Mouse (Mus musculus): ENCODE data around the gene Ttc28. TPM values are rescaled to one million over a fixed set of nuclear protein-coding genes. Genes with fewer than 3 reads are reported as not detected.

Ttc28 gene
- polyA plus RNA-seq, 1 experiment from 2014 or later: 24.7 TPM

DNA sequence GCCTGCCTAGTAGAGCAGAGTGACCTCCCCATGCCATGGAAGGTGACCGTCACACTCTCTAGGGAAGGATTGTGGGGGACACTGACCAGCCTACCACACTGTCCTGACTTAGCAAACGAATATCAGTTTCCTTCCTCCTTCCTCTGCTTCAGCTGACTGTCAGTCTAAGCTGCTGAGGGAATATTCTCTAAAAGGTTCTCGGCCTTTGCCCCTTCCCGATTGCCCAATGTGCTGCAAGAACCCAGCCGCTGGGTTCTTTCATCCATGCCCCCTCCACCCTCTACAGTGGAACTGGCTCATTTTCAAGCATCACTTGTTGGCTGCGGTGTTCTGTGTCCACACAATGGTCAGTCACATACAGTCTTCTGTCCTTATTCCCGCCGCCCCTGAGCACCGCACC lies 312.4 kb downstream of the Ttc28 start:
- Histone ChIP-seq H3K27ac (replicated peaks) (no peak overlapping the region), H3K4me1 (peaks cover 36% of the 10 kb centered on the region), H3K9ac (replicated peaks) (no peak overlapping the region), H3K27me3 (no peaks in the 10 kb centered on the region), H3K36me3 (no peaks in the 10 kb centered on the region), H3K4me2 (replicated peaks) (no peak overlapping the region), H3K4me3 (no peak overlapping the region), H3K9me3 (no peaks in the 10 kb centered on the region)
- ATAC-seq (ENCODE audit: low FRiP score, low read depth): no peak
- WGBS: 89% methylated on average over 9 of the region's 9 CpGs

DNA sequence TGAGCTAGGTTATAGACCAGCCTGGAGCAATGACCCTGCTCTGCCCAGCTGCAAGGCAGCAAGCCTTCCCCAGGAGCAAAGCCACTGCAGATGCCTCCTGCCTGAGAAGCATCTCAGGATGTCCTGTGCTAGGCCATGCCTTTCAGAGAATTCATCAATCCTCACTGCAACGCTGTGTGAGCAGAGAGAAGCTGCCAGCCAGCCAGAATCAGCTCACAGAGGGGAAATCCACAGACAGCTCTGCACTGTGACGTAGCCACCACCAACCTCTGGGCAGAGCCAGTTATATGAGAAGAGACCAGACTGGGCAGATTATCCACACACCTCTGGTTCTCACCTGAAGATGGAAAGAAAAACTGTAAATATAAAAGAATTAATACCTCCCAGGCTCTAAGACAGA lies 315.2 kb downstream of the Ttc28 start:
- 67% methylated on average over 2 of the region's 2 CpGs for WGBS
- no peaks in the 10 kb centered on the region for H3K9me3 ChIP-seq
- no peak overlapping the region for H3K4me3 ChIP-seq
- ATAC-seq (ENCODE audit: low FRiP score, low read depth): no peak
- no peaks in the 10 kb centered on the region for H3K27me3 ChIP-seq
- H3K4me1 ChIP-seq: peaks cover 55% of the 10 kb centered on the region
- no peak overlapping the region for H3K9ac ChIP-seq (replicated peaks)
- H3K27ac ChIP-seq (replicated peaks): 0 out of 2 replicates have a peak overlapping the region, but pooled peaks have one; percentile 36
- H3K4me2 ChIP-seq (replicated peaks): no peak overlapping the region
- H3K36me3 ChIP-seq: no peaks in the 10 kb centered on the region

DNA sequence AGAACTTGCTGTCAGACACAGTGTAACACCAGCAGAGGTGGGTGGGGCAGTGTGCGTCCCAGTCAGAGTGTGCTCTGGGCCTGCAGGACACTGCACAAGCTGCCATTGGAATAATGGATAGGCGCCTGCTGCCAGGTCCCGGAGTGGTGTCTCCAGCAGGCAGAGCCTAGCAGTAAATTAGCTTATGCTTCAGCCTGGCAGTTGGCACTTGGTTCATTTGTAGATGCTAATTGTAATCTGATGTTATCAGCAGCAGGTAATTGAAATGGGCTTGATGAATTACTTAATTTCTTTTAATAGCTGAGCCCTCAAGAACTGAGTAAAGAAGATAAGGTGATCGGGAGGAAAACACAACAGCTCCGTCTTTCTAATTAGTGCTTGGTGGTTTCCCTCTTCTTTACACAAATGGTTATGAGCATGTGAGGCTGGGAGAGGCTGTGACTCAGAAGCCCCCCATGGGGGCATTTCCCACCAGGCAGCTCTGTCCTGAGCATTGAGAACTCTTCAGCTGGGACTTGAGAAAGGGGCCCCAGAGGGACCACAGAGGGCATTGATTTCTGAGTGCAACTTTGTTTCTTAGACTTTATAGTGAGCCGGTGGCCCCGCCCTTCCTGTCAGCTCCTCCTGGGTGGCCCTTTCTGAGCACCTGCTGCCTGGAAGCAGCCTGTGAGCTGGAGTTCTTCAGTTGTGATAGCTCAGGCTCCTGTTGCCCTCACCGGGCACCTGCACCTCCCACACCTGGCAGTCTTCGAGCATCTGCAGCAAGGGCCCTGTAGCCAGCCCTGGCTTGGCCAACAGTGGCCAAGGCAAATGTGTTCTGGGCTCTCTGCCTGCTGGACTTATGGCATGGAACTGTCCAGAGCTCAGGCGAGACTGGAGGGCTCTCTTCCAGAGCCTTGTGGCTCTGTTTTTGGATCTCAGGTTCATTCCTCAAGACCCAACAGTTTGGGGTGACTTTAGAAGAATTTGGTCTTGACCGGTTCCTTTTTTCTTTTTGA lies 316.2 kb downstream of the Ttc28 start:
- Histone ChIP-seq H3K9ac (replicated peaks) (no peak overlapping the region), H3K27me3 (no peaks in the 10 kb centered on the region), H3K27ac (replicated peaks) (peak overlapping the region; percentile 52), H3K4me1 (peaks cover 56% of the 10 kb centered on the region), H3K9me3 (no peaks in the 10 kb centered on the region), H3K36me3 (no peaks in the 10 kb centered on the region), H3K4me3 (no peak overlapping the region), H3K4me2 (replicated peaks) (no peak overlapping the region)
- WGBS: 72% methylated on average over 11 of the region's 11 CpGs
- peak; percentile 65 for ATAC-seq (ENCODE audit: low FRiP score, low read depth)

DNA sequence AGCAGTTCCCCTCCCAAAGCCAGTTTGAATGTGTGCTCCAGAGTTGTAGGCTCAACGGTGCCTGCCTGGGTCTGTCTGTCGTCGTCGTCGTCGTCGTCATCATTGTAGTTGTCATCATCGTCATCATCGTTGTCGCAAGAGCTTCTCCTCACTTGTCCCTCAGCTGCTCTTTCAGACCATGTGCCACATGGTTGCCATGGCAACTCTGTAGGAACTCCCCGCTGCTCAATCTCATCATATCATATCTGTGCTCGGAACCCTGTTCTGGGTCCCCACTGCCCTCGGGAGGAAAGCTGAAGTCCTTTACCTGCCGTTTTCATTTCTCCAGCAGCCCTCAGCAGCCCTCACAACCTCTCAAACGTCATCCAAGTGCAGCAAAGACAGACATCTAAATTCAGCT lies 318.1 kb downstream of the Ttc28 start:
- Histone ChIP-seq H3K36me3 (no peaks in the 10 kb centered on the region), H3K4me1 (peaks cover 68% of the 10 kb centered on the region), H3K4me3 (no peak overlapping the region), H3K4me2 (replicated peaks) (no peak overlapping the region), H3K9me3 (no peaks in the 10 kb centered on the region), H3K9ac (replicated peaks) (no peak overlapping the region), H3K27ac (replicated peaks) (no peak overlapping the region), H3K27me3 (no peaks in the 10 kb centered on the region)
- 75% methylated on average over 15 of the region's 15 CpGs for WGBS
- no peak for ATAC-seq (ENCODE audit: low FRiP score, low read depth)

DNA sequence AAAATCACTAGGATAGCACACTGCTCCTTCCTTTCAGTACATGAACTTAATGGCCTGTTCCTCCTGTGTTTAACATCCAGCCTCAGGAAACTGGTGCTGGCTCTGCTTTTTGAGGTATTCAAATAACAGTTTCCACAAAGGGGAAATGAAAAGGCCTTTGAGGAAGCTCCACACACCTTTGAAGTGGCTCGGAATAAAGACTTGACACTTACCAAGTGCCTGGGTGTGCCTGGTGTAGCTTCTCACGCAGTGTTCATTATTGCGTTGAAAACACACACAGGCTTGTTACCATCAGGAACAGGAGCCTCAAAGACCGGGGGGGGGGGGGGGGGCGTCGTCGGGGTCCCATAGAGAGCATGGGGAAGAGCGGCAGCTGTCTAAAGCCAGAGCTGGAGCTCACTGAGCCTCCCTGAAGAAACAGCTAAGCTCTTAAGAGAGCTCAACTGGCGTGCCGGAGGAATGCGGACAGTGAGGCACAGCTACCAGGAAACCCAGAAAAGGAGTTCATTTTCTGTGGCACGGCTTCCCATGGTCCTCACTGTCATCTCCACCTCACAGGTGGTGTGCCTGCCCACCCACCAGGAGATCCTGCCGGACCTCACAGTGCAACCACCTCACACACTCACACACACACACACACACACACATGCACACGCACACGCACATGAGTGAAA lies 320.7 kb downstream of the Ttc28 start:
- no peak overlapping the region for H3K4me3 ChIP-seq
- peak overlapping the region; percentile 74 for H3K27ac ChIP-seq (replicated peaks)
- no peak overlapping the region for H3K9ac ChIP-seq (replicated peaks)
- ATAC-seq (ENCODE audit: low FRiP score, low read depth): no peak
- 40% methylated on average over 15 of the region's 15 CpGs for WGBS
- H3K36me3 ChIP-seq: no peaks in the 10 kb centered on the region
- H3K4me1 ChIP-seq: peaks cover 82% of the 10 kb centered on the region
- H3K4me2 ChIP-seq (replicated peaks): no peak overlapping the region
- H3K27me3 ChIP-seq: no peaks in the 10 kb centered on the region
- no peaks in the 10 kb centered on the region for H3K9me3 ChIP-seq

DNA sequence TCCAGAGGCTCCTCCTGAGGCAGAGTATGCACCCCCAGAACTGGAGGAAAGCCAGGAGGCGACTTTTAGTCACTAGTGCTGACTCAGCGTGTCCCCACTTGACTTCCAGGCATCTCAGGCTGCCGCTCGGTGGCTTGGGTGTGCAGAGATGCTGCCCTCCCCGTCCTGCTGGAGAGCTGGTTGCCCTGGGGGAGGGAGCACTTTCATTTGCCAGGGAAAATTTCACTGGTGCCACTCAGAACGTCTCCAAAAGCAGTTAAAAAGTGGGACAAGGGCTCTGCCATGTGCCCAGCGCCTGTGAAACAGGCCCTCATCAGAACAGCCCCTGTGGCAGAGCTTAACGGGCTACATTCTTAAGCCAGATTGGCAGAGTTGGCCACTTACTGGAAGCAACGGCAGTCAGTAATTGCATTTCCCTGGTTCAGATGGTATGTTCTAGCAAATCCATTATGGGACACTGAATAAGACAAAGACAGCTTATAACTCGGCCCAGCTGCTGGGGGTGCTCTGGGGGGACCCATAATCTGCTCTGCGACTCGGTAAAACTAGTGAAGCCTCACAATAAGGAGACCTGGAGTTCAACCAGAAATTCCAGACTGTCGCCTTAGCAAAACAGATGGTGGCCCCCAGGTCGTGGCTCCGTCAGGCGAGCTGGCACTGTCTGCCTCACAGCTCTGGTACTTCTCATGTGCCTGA lies 321.5 kb downstream of the Ttc28 start:
- no peak overlapping the region for H3K9ac ChIP-seq (replicated peaks)
- WGBS: 37% methylated on average over 16 of the region's 16 CpGs
- peaks cover 81% of the 10 kb centered on the region for H3K4me1 ChIP-seq

DNA sequence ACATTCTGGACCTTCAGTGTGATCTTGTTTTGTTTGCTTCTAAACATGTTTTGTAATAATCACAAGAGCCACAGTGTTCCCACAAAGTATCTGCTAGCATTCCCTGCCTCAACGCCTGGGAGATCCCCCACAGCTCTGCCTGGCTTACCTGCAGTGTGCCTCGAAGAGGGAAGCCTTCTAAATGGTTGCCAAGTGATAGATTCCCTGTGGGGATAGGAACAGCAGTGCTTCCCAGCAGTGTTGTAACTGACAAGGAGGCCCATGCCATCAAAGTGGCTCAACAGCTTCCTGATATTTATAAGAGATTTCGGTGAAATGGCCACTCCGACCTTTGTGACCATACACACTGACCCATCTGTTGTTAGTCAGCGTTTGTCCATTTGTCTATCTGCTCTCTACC lies 324.6 kb downstream of the Ttc28 start:
- H3K27me3 ChIP-seq: peaks cover under 1% of the 10 kb centered on the region; the same call in 1 of the 2 replicates
- no peak overlapping the region for H3K4me3 ChIP-seq
- WGBS: 67% methylated on average over 5 of the region's 5 CpGs
- no peaks in the 10 kb centered on the region for H3K9me3 ChIP-seq
- H3K9ac ChIP-seq (replicated peaks): no peak overlapping the region
- ATAC-seq (ENCODE audit: low FRiP score, low read depth): no peak
- H3K4me1 ChIP-seq: peaks cover 81% of the 10 kb centered on the region
- no peaks in the 10 kb centered on the region for H3K36me3 ChIP-seq
- H3K27ac ChIP-seq (replicated peaks): 0 out of 2 replicates have a peak overlapping the region, but pooled peaks have one; percentile 6
- no peak overlapping the region for H3K4me2 ChIP-seq (replicated peaks)

More for the DNA sequence above, 321.5 kb downstream of the Ttc28 start:
- H3K4me3 ChIP-seq: no peak overlapping the region
- H3K4me2 ChIP-seq (replicated peaks): no peak overlapping the region
- no peaks in the 10 kb centered on the region for H3K36me3 ChIP-seq
- peak overlapping the region; percentile 74 for H3K27ac ChIP-seq (replicated peaks)
- no peaks in the 10 kb centered on the region for H3K9me3 ChIP-seq
- ATAC-seq (ENCODE audit: low FRiP score, low read depth): peak; percentile 50; the same call in 1 of the 2 replicates
- no peaks in the 10 kb centered on the region for H3K27me3 ChIP-seq

DNA sequence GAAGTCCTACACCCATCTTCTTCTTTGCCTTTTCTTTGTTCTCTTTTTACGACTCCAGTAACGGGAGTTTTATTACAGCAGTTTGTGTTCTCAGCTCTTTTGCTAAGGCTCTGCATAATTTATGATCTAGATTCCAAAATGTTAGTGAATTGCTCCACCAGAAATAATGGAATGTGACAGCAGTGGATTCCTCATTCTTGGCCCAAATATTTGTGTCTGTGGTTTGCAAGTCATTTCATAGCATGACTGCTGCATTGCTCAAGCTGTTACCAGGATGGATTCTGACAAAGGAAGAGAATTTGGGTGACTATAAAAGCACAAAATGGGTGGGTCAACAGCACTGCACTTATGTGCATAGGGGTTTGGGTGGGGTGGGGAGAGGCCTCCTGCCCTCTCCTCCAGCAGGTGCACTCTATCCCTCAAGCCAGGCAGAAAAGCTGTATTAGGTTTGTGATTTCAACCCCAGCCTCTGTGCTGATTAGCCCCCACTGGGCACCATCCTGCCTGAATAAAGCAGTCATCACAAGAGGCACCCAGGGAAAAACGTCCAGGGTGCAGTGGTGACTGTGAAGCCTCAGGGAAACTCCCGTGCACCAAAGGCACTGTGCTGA lies 325.5 kb downstream of the Ttc28 start:
- WGBS: 48% methylated on average over 4 of the region's 4 CpGs
- Histone ChIP-seq H3K9ac (replicated peaks) (no peak overlapping the region), H3K27ac (replicated peaks) (peak overlapping the region; percentile 63)

DNA sequence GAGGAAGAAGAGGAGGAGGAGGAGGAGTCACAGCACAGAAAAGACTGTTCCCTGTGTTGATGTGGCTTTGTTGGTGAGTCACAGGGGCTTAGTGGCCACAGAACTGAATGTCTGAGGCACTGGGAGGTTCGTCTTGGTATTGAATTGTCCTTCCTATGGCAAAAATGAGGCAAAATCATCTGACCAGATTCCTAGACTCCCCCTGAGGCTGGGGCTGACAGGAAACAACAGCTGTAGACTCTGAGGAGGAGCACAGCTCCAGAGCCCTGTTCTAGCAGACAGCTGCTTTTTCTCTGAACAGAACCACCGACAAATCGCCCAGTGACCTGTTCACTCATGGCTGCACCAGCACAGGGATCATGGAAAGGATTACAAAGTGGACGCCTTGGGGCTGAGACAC lies 326.2 kb downstream of the Ttc28 start:
- H3K36me3 ChIP-seq: no peaks in the 10 kb centered on the region
- no peaks in the 10 kb centered on the region for H3K9me3 ChIP-seq
- H3K27me3 ChIP-seq: peaks cover 8% of the 10 kb centered on the region
- 14% methylated on average over 4 of the region's 4 CpGs for WGBS
- H3K4me2 ChIP-seq (replicated peaks): no peak overlapping the region
- peak overlapping the region; percentile 63 for H3K27ac ChIP-seq (replicated peaks)
- H3K4me3 ChIP-seq: no peak overlapping the region
- H3K4me1 ChIP-seq: peaks cover 65% of the 10 kb centered on the region
- no peak overlapping the region for H3K9ac ChIP-seq (replicated peaks)
- no peak for ATAC-seq (ENCODE audit: low FRiP score, low read depth)

More for the DNA sequence above, 325.5 kb downstream of the Ttc28 start:
- ATAC-seq (ENCODE audit: low FRiP score, low read depth): no peak
- no peaks in the 10 kb centered on the region for H3K9me3 ChIP-seq
- H3K36me3 ChIP-seq: no peaks in the 10 kb centered on the region
- peaks cover 4% of the 10 kb centered on the region; the same call in 1 of the 2 replicates for H3K27me3 ChIP-seq
- H3K4me2 ChIP-seq (replicated peaks): no peak overlapping the region
- peaks cover 72% of the 10 kb centered on the region for H3K4me1 ChIP-seq
- no peak overlapping the region for H3K4me3 ChIP-seq

DNA sequence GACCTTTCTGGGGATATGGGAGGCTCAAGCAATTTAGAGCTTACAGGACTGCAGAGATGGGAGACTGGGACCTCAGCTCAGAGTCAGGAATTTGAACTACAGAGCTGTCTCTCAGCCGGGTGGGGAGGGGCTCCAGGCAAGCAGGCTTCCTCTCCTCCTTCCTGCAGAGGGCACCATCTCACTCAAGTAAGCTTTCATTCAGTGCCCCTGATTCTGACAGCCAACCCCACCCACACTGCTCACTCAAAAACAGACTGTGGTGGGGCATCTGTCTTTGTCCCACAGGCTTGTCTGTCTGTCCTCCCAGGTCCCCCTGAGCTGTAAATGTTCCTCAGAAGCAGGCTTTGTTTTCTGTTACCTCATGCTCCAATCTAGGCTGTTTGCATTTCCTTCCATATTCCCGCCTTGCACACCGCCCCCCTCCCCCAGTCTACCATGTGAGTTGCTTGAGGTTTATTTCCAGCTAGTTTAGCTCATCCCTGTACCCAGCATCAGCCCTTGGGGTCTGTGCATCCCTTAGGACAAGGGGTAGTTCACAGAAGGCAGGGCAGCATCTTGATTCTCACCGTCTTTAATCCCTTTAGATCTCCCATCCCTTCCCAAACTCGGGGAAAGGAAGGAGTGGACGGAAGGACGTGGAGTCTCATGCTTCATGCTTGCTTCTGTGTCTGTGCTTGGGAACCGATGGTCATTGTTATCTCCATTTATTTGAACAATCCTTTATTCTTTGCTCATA lies 328.5 kb downstream of the Ttc28 start:
- peak; percentile 42 for ATAC-seq (ENCODE audit: low FRiP score, low read depth)
- H3K27ac ChIP-seq (replicated peaks): peak overlapping the region; percentile 64
- WGBS: 33% methylated on average over 8 of the region's 8 CpGs
- H3K4me1 ChIP-seq: peaks cover 46% of the 10 kb centered on the region
- H3K9me3 ChIP-seq: no peaks in the 10 kb centered on the region
- H3K9ac ChIP-seq (replicated peaks): no peak overlapping the region
- no peaks in the 10 kb centered on the region for H3K36me3 ChIP-seq
- H3K4me3 ChIP-seq: no peak overlapping the region
- peaks cover 19% of the 10 kb centered on the region for H3K27me3 ChIP-seq
- peak overlapping the region; percentile 29 for H3K4me2 ChIP-seq (replicated peaks)

DNA sequence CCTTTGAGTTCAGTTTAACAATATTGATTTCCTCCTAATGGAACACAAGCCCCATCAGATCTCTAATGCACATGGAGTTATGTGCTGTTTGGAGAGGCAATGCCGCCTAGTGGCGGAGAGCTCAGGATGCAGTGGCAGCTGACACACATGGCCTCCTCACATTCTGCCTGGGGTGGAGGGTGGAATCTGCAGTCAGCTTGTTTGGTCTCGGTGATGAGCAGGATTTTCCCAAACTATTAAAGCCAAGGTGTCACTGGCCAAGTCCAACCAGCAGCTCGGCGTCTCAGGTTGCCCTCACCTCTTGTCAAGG lies 329.0 kb downstream of the Ttc28 start:
- Histone ChIP-seq H3K36me3 (no peaks in the 10 kb centered on the region), H3K27ac (replicated peaks) (peak overlapping the region; percentile 64), H3K4me2 (replicated peaks) (peak overlapping the region; percentile 29), H3K9ac (replicated peaks) (no peak overlapping the region), H3K4me1 (peaks cover 46% of the 10 kb centered on the region), H3K9me3 (no peaks in the 10 kb centered on the region), H3K27me3 (peaks cover 23% of the 10 kb centered on the region), H3K4me3 (no peak overlapping the region)
- peak; percentile 74 for ATAC-seq (ENCODE audit: low FRiP score, low read depth)
- WGBS: 43% methylated on average over 5 of the region's 5 CpGs
